Mouse (Mus musculus): ENCODE measurements around the gene Gm17689. TPM values are rescaled to one million over a fixed set of nuclear protein-coding genes. Genes with fewer than 3 reads are reported as not detected.

Gm17689 gene
- not detected in 2 replicates for polyA plus RNA-seq (2014; fragmentation: Nextera tagmentation; extraction: Ambion mirVana)

DNA sequence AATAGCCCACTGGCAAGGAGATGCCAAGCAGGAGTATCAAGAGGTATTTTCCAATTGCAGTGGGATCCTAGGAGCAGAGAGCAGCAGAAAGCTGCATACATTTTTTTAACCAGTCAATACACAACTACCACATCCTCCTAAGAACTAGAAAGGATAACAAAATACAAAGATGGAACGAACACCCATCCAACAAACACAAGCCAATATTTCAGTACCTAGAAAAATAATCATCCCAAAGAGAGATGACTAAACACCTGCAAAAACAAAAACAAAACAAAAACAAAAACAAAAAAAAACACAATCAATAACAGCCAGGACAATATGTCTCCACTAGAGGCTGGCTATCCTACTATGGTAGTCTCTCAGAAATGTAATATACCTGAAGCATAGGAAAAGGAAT is at the start of gene Gm17689:
Gene Gm17689 (minus strand): TSS at position 101 of the 400 bp plus-strand sequence.
- no peak within 1 kb of the TSS for H3K4me2 ChIP-seq (ENCODE audit: low read depth, low read length, severe bottlenecking)
- no peaks in the 10 kb centered on the region for H3K4me1 ChIP-seq (replicated peaks; ENCODE audit: control insufficient read depth, insufficient read depth, low read length)
- WGBS, result 70% methylated on average over 1 of the region's 1 CpGs
- H3K36me3 ChIP-seq (ENCODE audit: control insufficient read depth, insufficient read depth, low read length), result no peaks in the 10 kb centered on the region
- no peaks in the 10 kb centered on the region; the same call in 1 of the 2 replicates for H3K9me3 ChIP-seq (ENCODE audit: control insufficient read depth, low read length)
- DNase-seq (ENCODE audit: low spot score) (no peak), ATAC-seq (replicated peaks; ENCODE audit: low FRiP score) (no peak)
- H3K27me3 ChIP-seq (ENCODE audit: control insufficient read depth, insufficient read depth, low read length), result no peaks in the 10 kb centered on the region
- H3K27ac ChIP-seq (ENCODE audit: low read depth, low read length), result no peak within 1 kb of the TSS
- H3K9ac ChIP-seq (ENCODE audit: low read length), result no peak within 1 kb of the TSS
- H3K4me3 ChIP-seq (ENCODE audit: low read depth, low read length), result no peak within 1 kb of the TSS

DNA sequence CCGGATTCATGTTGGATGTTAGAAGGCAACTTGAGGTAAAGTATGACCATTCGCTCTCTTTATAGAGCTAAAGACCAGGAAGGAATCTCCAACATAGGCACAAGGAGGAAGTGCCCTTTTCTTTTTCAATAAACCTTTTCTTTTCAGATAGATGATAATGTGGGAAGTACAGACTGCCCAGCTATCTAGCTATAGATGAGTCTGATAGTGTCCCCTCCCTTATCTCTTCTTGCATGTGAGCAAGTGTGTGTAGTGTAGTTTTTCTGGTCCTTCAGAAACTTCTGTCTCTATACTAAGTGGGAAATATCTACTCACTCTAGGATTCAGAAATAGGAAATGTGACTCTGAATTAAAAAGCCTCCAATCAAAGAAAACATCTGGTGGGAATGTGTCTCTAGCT is 40.6 kb downstream of the Gm17689 start, which contains the start of gene Gm5615:
Gene Gm5615 (minus strand): TSS at position 101 of the 400 bp plus-strand sequence.
- Histone ChIP-seq H3K27me3 (ENCODE audit: control insufficient read depth, insufficient read depth, low read length) (no peaks in the 10 kb centered on the region), H3K36me3 (ENCODE audit: control insufficient read depth, insufficient read depth, low read length) (no peaks in the 10 kb centered on the region), H3K4me1 (replicated peaks; ENCODE audit: control insufficient read depth, insufficient read depth, low read length) (no peaks in the 10 kb centered on the region), H3K27ac (ENCODE audit: low read depth, low read length) (no peak within 1 kb of the TSS), H3K4me2 (ENCODE audit: low read depth, low read length, severe bottlenecking) (no peak within 1 kb of the TSS), H3K4me3 (ENCODE audit: low read depth, low read length) (no peak within 1 kb of the TSS), H3K9me3 (ENCODE audit: control insufficient read depth, low read length) (no peaks in the 10 kb centered on the region; the same call in 1 of the 2 replicates), H3K9ac (ENCODE audit: low read length) (no peak within 1 kb of the TSS)
- no peak for DNase-seq (ENCODE audit: low spot score)
- no peak for ATAC-seq (replicated peaks; ENCODE audit: low FRiP score)
- 94% methylated on average over 2 of the region's 2 CpGs for WGBS

Other genes with a start within 250 kb of the Gm17689 start
- gene Gm7257, start 150.8 kb downstream of the Gm17689 start, polyA plus RNA-seq (2014; fragmentation: Nextera tagmentation; extraction: Ambion mirVana), result not detected in 2 replicates
- not detected in 2 replicates for gene Gm9513, start 107.0 kb downstream of the Gm17689 start, polyA plus RNA-seq (2014; fragmentation: Nextera tagmentation; extraction: Ambion mirVana)
- gene Gm5615, start 40.7 kb downstream of the Gm17689 start, polyA plus RNA-seq (2014; fragmentation: Nextera tagmentation; extraction: Ambion mirVana), result not detected in 2 replicates
- not detected in 2 replicates for gene A630095E13Rik, start 60.7 kb upstream of the Gm17689 start, polyA plus RNA-seq (2014; fragmentation: Nextera tagmentation; extraction: Ambion mirVana)
- gene Acrv1, start 110.6 kb upstream of the Gm17689 start, polyA plus RNA-seq (2014; fragmentation: Nextera tagmentation; extraction: Ambion mirVana), result not detected in 2 replicates
- gene Chek1, start 144.4 kb upstream of the Gm17689 start, polyA plus RNA-seq (2014; fragmentation: Nextera tagmentation; extraction: Ambion mirVana), result 68.5 and 68.6 TPM in 2 replicates
- 158 and 163 TPM in 2 replicates for gene Stt3a, start 185.0 kb upstream of the Gm17689 start, polyA plus RNA-seq (2014; fragmentation: Nextera tagmentation; extraction: Ambion mirVana)
- 89.8 and 95.9 TPM in 2 replicates for gene Ei24, start 214.8 kb upstream of the Gm17689 start, polyA plus RNA-seq (2014; fragmentation: Nextera tagmentation; extraction: Ambion mirVana)
- 341 and 350 TPM in 2 replicates for gene Fez1, start 239.2 kb upstream of the Gm17689 start, polyA plus RNA-seq (2014; fragmentation: Nextera tagmentation; extraction: Ambion mirVana)

Measured in forebrain, embryonic 11.5 days (tissue).